Mouse (Mus musculus) gastrocnemius, postnatal 4 days (tissue): ENCODE measurements around the gene Padi2. TPM values are rescaled to one million over a fixed set of nuclear protein-coding genes. Genes with fewer than 3 reads are reported as not detected.

ENCODE experiments used
- DNase-seq, 2 experiments: peaks; one replicate each; pipeline ENCODE4 v3.0.0; 2021 to 2022; ENCODE audit warnings: low spot score in 2 of 2, mixed read lengths in 2 of 2
- total RNA-seq, 2 experiments: library from RNA; stranded (reverse); gene quantifications; 2 replicates each; pipeline ENCODE4 v1.2.3; 2021

Gene Padi2
- total RNA-seq, 2 experiments from 2014 or later, result 73.9 to 78.5 TPM

- DNase-seq, result no peak
Measured at GRCm38 (mm10) chr4:140958319-140958718, 52.2 kb downstream of the Padi2 start.

- no peak for DNase-seq
Measured at GRCm38 (mm10) chr4:140959128-140959679, 53.1 kb downstream of the Padi2 start.

- DNase-seq, result no peak
Measured at GRCm38 (mm10) chr4:140959715-140960479, 53.8 kb downstream of the Padi2 start.

- DNase-seq, result peak; percentile 88 to 95
Measured at GRCm38 (mm10) chr4:140960781-140961466, 54.8 kb downstream of the Padi2 start, which contains the start of gene Sdhb. TSS of gene Sdhb (plus strand) at chr4:140961203.

GRCm38 (mm10) chr4:140961467-140962206 lies 55.5 kb downstream of the Padi2 start:
- DNase-seq, result peak in 1 of 2 experiments; percentile 37

- no peak for DNase-seq
Measured at GRCm38 (mm10) chr4:140962207-140962909, 56.2 kb downstream of the Padi2 start.

- no peak for DNase-seq
Measured at GRCm38 (mm10) chr4:140962950-140963349, 56.8 kb downstream of the Padi2 start.

- DNase-seq, result no peak
Measured at GRCm38 (mm10) chr4:140963941-140964597, 57.9 kb downstream of the Padi2 start.

- peak in 1 of 2 experiments; percentile 74 for DNase-seq
Measured at GRCm38 (mm10) chr4:140964620-140965019, 58.5 kb downstream of the Padi2 start.

GRCm38 (mm10) chr4:140967386-140968159 lies 61.4 kb downstream of the Padi2 start:
- no peak for DNase-seq

- no peak for DNase-seq
Measured at GRCm38 (mm10) chr4:140971691-140972090, 65.5 kb downstream of the Padi2 start.

- DNase-seq, result no peak
Measured at GRCm38 (mm10) chr4:140974408-140974807, 68.3 kb downstream of the Padi2 start.

GRCm38 (mm10) chr4:140975356-140975755 lies 69.2 kb downstream of the Padi2 start:
- DNase-seq, result no peak

- DNase-seq, result no peak
Measured at GRCm38 (mm10) chr4:140977278-140977677, 71.1 kb downstream of the Padi2 start.

GRCm38 (mm10) chr4:140977886-140978692 lies 71.9 kb downstream of the Padi2 start:
- no peak for DNase-seq

- no peak for DNase-seq
Measured at GRCm38 (mm10) chr4:140981605-140982004, 75.5 kb downstream of the Padi2 start.

GRCm38 (mm10) chr4:140982808-140983207 lies 76.7 kb downstream of the Padi2 start:
- no peak for DNase-seq

GRCm38 (mm10) chr4:140983442-140983841 lies 77.3 kb downstream of the Padi2 start:
- DNase-seq, result peak in 1 of 2 experiments; percentile 56

- DNase-seq, result no peak
Measured at GRCm38 (mm10) chr4:140984544-140984943, 78.4 kb downstream of the Padi2 start.
